Mouse (Mus musculus): ENCODE results near the gene Eif4e3. TPM values are rescaled to one million over a fixed set of nuclear protein-coding genes. Genes with fewer than 3 reads are reported as not detected.

The Eif4e3 gene
- polyA plus RNA-seq, 1 experiment = 8.4 TPM

GRCm38 (mm10) chr6:99665457-99666317 is 884 bp downstream of the Eif4e3 start:
- Histone ChIP-seq H3K4me3 (ENCODE audit: insufficient read depth, low read depth, low read length) (peak overlapping the region; percentile 85), H3K4me1 (ENCODE audit: control insufficient read depth, insufficient read depth, low read length) (no peaks in the 10 kb centered on the region), H3K27me3 (replicated peaks; ENCODE audit: control insufficient read depth, insufficient read depth, low read length) (no peaks in the 10 kb centered on the region), H3K27ac (ENCODE audit: insufficient read depth, low read depth, low read length) (peak overlapping the region; percentile 72), H3K36me3 (ENCODE audit: control insufficient read depth, insufficient read depth, low read length) (no peaks in the 10 kb centered on the region)
- 20% methylated on average over 16 of the region's 16 CpGs for WGBS
- TF ChIP-seq CTCF (conservative IDR thresholded peaks at IDR 0.05; ENCODE audit: insufficient read depth, insufficient read length, low read depth, low read length) = no peak
- no peak for TF ChIP-seq POLR2A (IDR thresholded peaks at IDR 0.05; ENCODE audit: low read depth, low read length)
- DNase-seq = peak; percentile 61

GRCm38 (mm10) chr6:99663232-99663631 is 3.3 kb downstream of the Eif4e3 start:
- H3K27ac ChIP-seq (ENCODE audit: insufficient read depth, low read depth, low read length) = no peak overlapping the region

GRCm38 (mm10) chr6:99660443-99660842 is 6.1 kb downstream of the Eif4e3 start:
- no peak overlapping the region for H3K27ac ChIP-seq (ENCODE audit: insufficient read depth, low read depth, low read length)
- H3K27me3 ChIP-seq (replicated peaks; ENCODE audit: control insufficient read depth, insufficient read depth, low read length) = no peaks in the 10 kb centered on the region
- WGBS = 58% methylated on average over 3 of the region's 3 CpGs
- no peak for DNase-seq
- no peak overlapping the region for H3K4me3 ChIP-seq (ENCODE audit: insufficient read depth, low read depth, low read length)
- no peaks in the 10 kb centered on the region for H3K36me3 ChIP-seq (ENCODE audit: control insufficient read depth, insufficient read depth, low read length)
- H3K4me1 ChIP-seq (ENCODE audit: control insufficient read depth, insufficient read depth, low read length) = no peaks in the 10 kb centered on the region
- TF ChIP-seq CTCF (conservative IDR thresholded peaks at IDR 0.05; ENCODE audit: insufficient read depth, insufficient read length, low read depth, low read length) (no peak), POLR2A (IDR thresholded peaks at IDR 0.05; ENCODE audit: low read depth, low read length) (no peak)

More at GRCm38 (mm10) chr6:99663232-99663631, 3.3 kb downstream of the Eif4e3 start:
- Histone ChIP-seq H3K4me1 (ENCODE audit: control insufficient read depth, insufficient read depth, low read length) (no peaks in the 10 kb centered on the region), H3K36me3 (ENCODE audit: control insufficient read depth, insufficient read depth, low read length) (no peaks in the 10 kb centered on the region), H3K27me3 (replicated peaks; ENCODE audit: control insufficient read depth, insufficient read depth, low read length) (no peaks in the 10 kb centered on the region), H3K4me3 (ENCODE audit: insufficient read depth, low read depth, low read length) (no peak overlapping the region)
- DNase-seq = no peak
- 83% methylated on average over 8 of the region's 8 CpGs for WGBS
- TF ChIP-seq CTCF (conservative IDR thresholded peaks at IDR 0.05; ENCODE audit: insufficient read depth, insufficient read length, low read depth, low read length) = no peak
- TF ChIP-seq POLR2A (IDR thresholded peaks at IDR 0.05; ENCODE audit: low read depth, low read length) = no peak

GRCm38 (mm10) chr6:99658586-99658985 is 8.0 kb downstream of the Eif4e3 start:
- no peaks in the 10 kb centered on the region for H3K4me1 ChIP-seq (ENCODE audit: control insufficient read depth, insufficient read depth, low read length)
- no peaks in the 10 kb centered on the region for H3K36me3 ChIP-seq (ENCODE audit: control insufficient read depth, insufficient read depth, low read length)
- no peaks in the 10 kb centered on the region for H3K27me3 ChIP-seq (replicated peaks; ENCODE audit: control insufficient read depth, insufficient read depth, low read length)
- WGBS = 81% methylated on average over 10 of the region's 10 CpGs
- TF ChIP-seq POLR2A (IDR thresholded peaks at IDR 0.05; ENCODE audit: low read depth, low read length) = no peak
- TF ChIP-seq CTCF (conservative IDR thresholded peaks at IDR 0.05; ENCODE audit: insufficient read depth, insufficient read length, low read depth, low read length) = no peak
- H3K4me3 ChIP-seq (ENCODE audit: insufficient read depth, low read depth, low read length) = no peak overlapping the region
- no peak for DNase-seq
- H3K27ac ChIP-seq (ENCODE audit: insufficient read depth, low read depth, low read length) = no peak overlapping the region

- DNase-seq = no peak
- no peak overlapping the region for H3K27ac ChIP-seq (ENCODE audit: insufficient read depth, low read depth, low read length)
- WGBS = 93% methylated on average over 2 of the region's 2 CpGs
- no peak for TF ChIP-seq POLR2A (IDR thresholded peaks at IDR 0.05; ENCODE audit: low read depth, low read length)
- TF ChIP-seq CTCF (conservative IDR thresholded peaks at IDR 0.05; ENCODE audit: insufficient read depth, insufficient read length, low read depth, low read length) = no peak
- H3K4me3 ChIP-seq (ENCODE audit: insufficient read depth, low read depth, low read length) = no peak overlapping the region
- H3K36me3 ChIP-seq (ENCODE audit: control insufficient read depth, insufficient read depth, low read length) = no peaks in the 10 kb centered on the region
- H3K4me1 ChIP-seq (ENCODE audit: control insufficient read depth, insufficient read depth, low read length) = no peaks in the 10 kb centered on the region
- H3K27me3 ChIP-seq (replicated peaks; ENCODE audit: control insufficient read depth, insufficient read depth, low read length) = no peaks in the 10 kb centered on the region
These were observed 10.5 kb downstream of the Eif4e3 start for GRCm38 (mm10) chr6:99656088-99656487.

- Histone ChIP-seq H3K27me3 (replicated peaks; ENCODE audit: control insufficient read depth, insufficient read depth, low read length) (no peaks in the 10 kb centered on the region), H3K4me3 (ENCODE audit: insufficient read depth, low read depth, low read length) (no peak overlapping the region), H3K4me1 (ENCODE audit: control insufficient read depth, insufficient read depth, low read length) (no peaks in the 10 kb centered on the region), H3K36me3 (ENCODE audit: control insufficient read depth, insufficient read depth, low read length) (no peaks in the 10 kb centered on the region), H3K27ac (ENCODE audit: insufficient read depth, low read depth, low read length) (no peak overlapping the region)
- WGBS = 66% methylated on average over 7 of the region's 7 CpGs
- no peak for TF ChIP-seq CTCF (conservative IDR thresholded peaks at IDR 0.05; ENCODE audit: insufficient read depth, insufficient read length, low read depth, low read length)
- TF ChIP-seq POLR2A (IDR thresholded peaks at IDR 0.05; ENCODE audit: low read depth, low read length) = no peak
- no peak for DNase-seq
These were observed 11.1 kb downstream of the Eif4e3 start for GRCm38 (mm10) chr6:99655488-99655887.

- H3K27ac ChIP-seq (ENCODE audit: insufficient read depth, low read depth, low read length) = no peak overlapping the region
- no peak for DNase-seq
- no peaks in the 10 kb centered on the region for H3K4me1 ChIP-seq (ENCODE audit: control insufficient read depth, insufficient read depth, low read length)
- WGBS = 64% methylated on average over 5 of the region's 5 CpGs
- H3K4me3 ChIP-seq (ENCODE audit: insufficient read depth, low read depth, low read length) = no peak overlapping the region
- no peaks in the 10 kb centered on the region for H3K27me3 ChIP-seq (replicated peaks; ENCODE audit: control insufficient read depth, insufficient read depth, low read length)
- H3K36me3 ChIP-seq (ENCODE audit: control insufficient read depth, insufficient read depth, low read length) = no peaks in the 10 kb centered on the region
- TF ChIP-seq CTCF (conservative IDR thresholded peaks at IDR 0.05; ENCODE audit: insufficient read depth, insufficient read length, low read depth, low read length) = no peak
- no peak for TF ChIP-seq POLR2A (IDR thresholded peaks at IDR 0.05; ENCODE audit: low read depth, low read length)
These were observed 12.2 kb downstream of the Eif4e3 start for GRCm38 (mm10) chr6:99654343-99654742.

Data from kidney, adult 2 months (tissue).